Mouse (Mus musculus): ENCODE data around the gene Smc1b.
A peak's percentile ranks its signal among the peaks of the same experiment; 100 is the strongest.
"Not testable (repeated sequence)": the region's sequence is repeated elsewhere in the genome, so short reads cannot be mapped to it uniquely, and the experiment has no call there.

The Smc1b gene

GRCm38 (mm10) chr15:85047865-85048264, 83.9 kb downstream of the Smc1b start:
- DNase-seq (ENCODE audit: low read depth, low spot score) = no peak
- no peaks in the 10 kb centered on the region for H3K27me3 ChIP-seq (ENCODE audit: control insufficient read depth, insufficient read depth, low read length, poor library complexity, severe bottlenecking)
- H3K36me3 ChIP-seq (ENCODE audit: control insufficient read depth, insufficient read depth, low read length, poor library complexity, severe bottlenecking) = peaks cover 4% of the 10 kb centered on the region

- peaks cover 3% of the 10 kb centered on the region for H3K36me3 ChIP-seq (ENCODE audit: control insufficient read depth, insufficient read depth, low read length, poor library complexity, severe bottlenecking)
Observed at GRCm38 (mm10) chr15:85046230-85046950, 85.4 kb downstream of the Smc1b start.

DNA sequence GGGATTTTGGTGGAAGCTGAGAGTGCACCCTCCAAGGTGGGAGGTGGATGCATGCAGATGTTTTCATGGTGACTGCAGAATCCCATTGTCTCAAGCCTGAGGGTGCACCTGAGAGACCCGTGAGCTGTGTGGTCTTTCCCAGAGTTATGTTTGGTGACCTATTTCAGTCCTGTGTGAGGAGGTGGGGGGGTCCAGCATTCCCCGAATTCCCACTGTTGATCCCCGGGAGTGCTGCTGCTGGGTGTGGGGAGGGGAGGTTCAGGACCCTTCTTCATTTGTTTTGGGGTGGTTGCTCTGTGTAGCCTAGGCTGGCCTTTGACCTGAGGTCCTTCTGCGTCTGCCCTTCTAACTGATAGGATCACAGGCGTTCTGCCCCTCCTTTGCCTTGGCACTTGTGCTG, 88.0 kb downstream of the Smc1b start:
- DNase-seq (ENCODE audit: low read depth, low spot score) = no peak
- Histone ChIP-seq H3K36me3 (ENCODE audit: control insufficient read depth, insufficient read depth, low read length, poor library complexity, severe bottlenecking) (no peaks in the 10 kb centered on the region; the same call in 1 of the 2 replicates), H3K27me3 (ENCODE audit: control insufficient read depth, insufficient read depth, low read length, poor library complexity, severe bottlenecking) (no peaks in the 10 kb centered on the region)

More at GRCm38 (mm10) chr15:85046230-85046950, 85.4 kb downstream of the Smc1b start:
- DNase-seq (ENCODE audit: low read depth, low spot score) = no peak
- H3K27me3 ChIP-seq (ENCODE audit: control insufficient read depth, insufficient read depth, low read length, poor library complexity, severe bottlenecking) = no peaks in the 10 kb centered on the region

DNA sequence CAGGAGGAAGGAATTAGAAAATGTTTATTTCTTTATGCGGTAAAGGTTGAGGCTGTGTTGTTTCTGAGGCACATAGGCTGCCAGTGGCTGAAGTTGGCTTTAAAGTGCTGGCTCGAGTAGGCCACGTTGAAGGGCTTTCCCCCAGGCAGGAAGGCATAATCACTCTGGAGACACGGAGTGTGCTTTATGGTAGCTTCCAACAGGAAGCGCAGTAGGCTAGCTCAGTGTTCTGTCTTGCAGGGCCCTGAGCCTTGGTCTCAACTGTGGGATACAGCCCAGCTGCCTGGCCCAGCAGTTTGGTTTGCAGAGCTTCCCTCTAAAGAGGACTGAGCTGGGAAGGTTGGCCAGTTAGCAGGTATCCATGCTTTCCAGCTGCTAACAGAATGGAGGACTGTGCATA, 88.6 kb downstream of the Smc1b start:
- Histone ChIP-seq H3K36me3 (ENCODE audit: control insufficient read depth, insufficient read depth, low read length, poor library complexity, severe bottlenecking) (no peaks in the 10 kb centered on the region; the same call in 1 of the 2 replicates), H3K27me3 (ENCODE audit: control insufficient read depth, insufficient read depth, low read length, poor library complexity, severe bottlenecking) (no peaks in the 10 kb centered on the region)
- DNase-seq (ENCODE audit: low read depth, low spot score) = no peak

GRCm38 (mm10) chr15:85042361-85042954, 89.3 kb downstream of the Smc1b start:
- Histone ChIP-seq H3K36me3 (ENCODE audit: control insufficient read depth, insufficient read depth, low read length, poor library complexity, severe bottlenecking) (no peaks in the 10 kb centered on the region; the same call in 1 of the 2 replicates), H3K27me3 (ENCODE audit: control insufficient read depth, insufficient read depth, low read length, poor library complexity, severe bottlenecking) (no peaks in the 10 kb centered on the region)
- DNase-seq (ENCODE audit: low read depth, low spot score) = peak; percentile 88

DNA sequence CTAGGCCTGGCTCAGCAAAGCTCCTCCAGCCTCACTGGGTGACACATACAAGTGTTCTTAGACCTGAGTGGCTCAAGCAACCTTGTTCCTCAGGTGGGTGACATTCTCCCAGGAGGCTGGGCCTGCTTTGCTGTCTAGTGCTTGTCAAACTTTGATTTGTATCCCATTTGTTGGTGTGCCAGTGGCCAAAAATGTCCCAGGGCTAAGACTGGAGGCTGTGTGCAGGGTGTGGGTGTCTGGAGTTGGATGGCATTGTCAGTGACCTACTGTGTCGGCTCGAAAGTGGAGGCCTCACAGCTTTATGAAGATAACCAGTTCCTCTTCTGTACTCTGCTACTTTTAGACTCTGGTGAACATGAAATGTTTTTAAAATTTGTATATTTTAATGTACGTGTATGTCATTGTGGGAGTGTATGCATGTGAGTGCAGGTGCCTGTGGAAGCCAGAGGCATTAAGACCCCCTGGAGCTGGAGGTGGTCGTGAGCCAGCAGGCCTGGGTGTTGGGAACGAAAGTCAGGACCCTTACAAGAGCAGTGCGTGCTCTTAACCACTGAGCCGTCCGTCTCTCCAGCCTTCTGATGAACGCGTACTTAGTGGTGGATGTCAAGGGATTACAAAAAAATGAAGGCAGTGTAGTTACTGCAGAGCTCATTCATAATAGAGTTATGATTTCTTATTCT, 90.1 kb downstream of the Smc1b start:
- no peaks in the 10 kb centered on the region; the same call in 1 of the 2 replicates for H3K36me3 ChIP-seq (ENCODE audit: control insufficient read depth, insufficient read depth, low read length, poor library complexity, severe bottlenecking)
- no peak for DNase-seq (ENCODE audit: low read depth, low spot score)
- H3K27me3 ChIP-seq (ENCODE audit: control insufficient read depth, insufficient read depth, low read length, poor library complexity, severe bottlenecking) = no peaks in the 10 kb centered on the region

DNA sequence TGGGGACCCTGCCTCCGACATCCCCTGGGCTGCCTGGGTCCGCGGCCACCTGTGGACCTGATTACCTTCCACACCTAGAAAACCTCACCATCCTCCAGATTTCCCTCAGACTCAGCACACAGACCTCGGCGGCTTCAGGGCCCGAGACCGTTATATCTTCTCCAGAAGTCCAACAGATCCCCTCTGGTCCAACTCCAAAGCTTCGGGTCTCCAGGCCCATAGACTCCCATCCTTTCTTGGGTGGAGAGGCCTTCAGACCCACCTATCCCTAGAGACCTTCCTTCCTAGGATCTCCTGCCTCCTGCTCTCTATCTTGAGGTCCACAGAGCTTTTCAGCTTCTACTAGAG, 94.4 kb downstream of the Smc1b start:
- DNase-seq (ENCODE audit: low read depth, low spot score) = no peak
- Histone ChIP-seq H3K36me3 (ENCODE audit: control insufficient read depth, insufficient read depth, low read length, poor library complexity, severe bottlenecking) (no peaks in the 10 kb centered on the region), H3K27me3 (ENCODE audit: control insufficient read depth, insufficient read depth, low read length, poor library complexity, severe bottlenecking) (no peaks in the 10 kb centered on the region)

- DNase-seq (ENCODE audit: low read depth, low spot score) = peak; percentile 97
- Histone ChIP-seq H3K27me3 (ENCODE audit: control insufficient read depth, insufficient read depth, low read length, poor library complexity, severe bottlenecking) (no peaks in the 10 kb centered on the region), H3K36me3 (ENCODE audit: control insufficient read depth, insufficient read depth, low read length, poor library complexity, severe bottlenecking) (no peaks in the 10 kb centered on the region)
Observed at GRCm38 (mm10) chr15:85036566-85037342, 95.0 kb downstream of the Smc1b start.

- DNase-seq (ENCODE audit: low read depth, low spot score); H3K27me3 ChIP-seq (ENCODE audit: control insufficient read depth, insufficient read depth, low read length, poor library complexity, severe bottlenecking); H3K36me3 ChIP-seq (ENCODE audit: control insufficient read depth, insufficient read depth, low read length, poor library complexity, severe bottlenecking): not testable (repeated sequence)
Observed at GRCm38 (mm10) chr15:85033916-85034315, 97.8 kb downstream of the Smc1b start.

- no peak for DNase-seq (ENCODE audit: low read depth, low spot score)
- no peaks in the 10 kb centered on the region for H3K36me3 ChIP-seq (ENCODE audit: control insufficient read depth, insufficient read depth, low read length, poor library complexity, severe bottlenecking)
- no peaks in the 10 kb centered on the region for H3K27me3 ChIP-seq (ENCODE audit: control insufficient read depth, insufficient read depth, low read length, poor library complexity, severe bottlenecking)
Observed at GRCm38 (mm10) chr15:85031866-85032265, 99.9 kb downstream of the Smc1b start.

- not testable (repeated sequence) for H3K36me3 ChIP-seq (ENCODE audit: control insufficient read depth, insufficient read depth, low read length, poor library complexity, severe bottlenecking); H3K27me3 ChIP-seq (ENCODE audit: control insufficient read depth, insufficient read depth, low read length, poor library complexity, severe bottlenecking); DNase-seq (ENCODE audit: low read depth, low spot score)
Observed at GRCm38 (mm10) chr15:85030643-85031042, 101.1 kb downstream of the Smc1b start.

GRCm38 (mm10) chr15:85028648-85029047, 103.1 kb downstream of the Smc1b start, which contains the start of gene Fam118a:
Gene Fam118a (plus strand): TSS chr15:85028948.
- not testable (repeated sequence) for H3K36me3 ChIP-seq (ENCODE audit: control insufficient read depth, insufficient read depth, low read length, poor library complexity, severe bottlenecking); H3K27me3 ChIP-seq (ENCODE audit: control insufficient read depth, insufficient read depth, low read length, poor library complexity, severe bottlenecking); DNase-seq (ENCODE audit: low read depth, low spot score)

DNA sequence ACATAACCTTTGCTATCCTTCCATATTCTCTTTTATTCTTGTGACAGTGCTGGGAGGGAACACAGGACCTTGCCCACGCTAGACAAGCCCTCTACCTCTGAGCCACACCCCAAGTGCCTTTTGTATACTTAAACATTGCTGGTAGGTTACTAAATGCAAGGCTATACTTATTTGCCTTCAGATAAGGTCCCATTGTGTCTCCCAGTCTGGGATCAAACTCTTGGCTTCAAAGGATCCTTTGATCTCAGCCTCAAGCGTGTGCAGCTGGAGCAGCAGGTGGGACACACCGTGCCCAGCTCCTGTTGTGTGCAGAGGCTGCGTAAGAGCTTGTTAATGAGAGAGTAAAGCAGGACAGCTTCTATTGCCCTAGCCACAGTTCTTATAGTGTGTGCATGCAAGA, 104.0 kb downstream of the Smc1b start:
- Histone ChIP-seq H3K27me3 (ENCODE audit: control insufficient read depth, insufficient read depth, low read length, poor library complexity, severe bottlenecking) (no peaks in the 10 kb centered on the region), H3K36me3 (ENCODE audit: control insufficient read depth, insufficient read depth, low read length, poor library complexity, severe bottlenecking) (no peaks in the 10 kb centered on the region)
- DNase-seq (ENCODE audit: low read depth, low spot score) = no peak

DNA sequence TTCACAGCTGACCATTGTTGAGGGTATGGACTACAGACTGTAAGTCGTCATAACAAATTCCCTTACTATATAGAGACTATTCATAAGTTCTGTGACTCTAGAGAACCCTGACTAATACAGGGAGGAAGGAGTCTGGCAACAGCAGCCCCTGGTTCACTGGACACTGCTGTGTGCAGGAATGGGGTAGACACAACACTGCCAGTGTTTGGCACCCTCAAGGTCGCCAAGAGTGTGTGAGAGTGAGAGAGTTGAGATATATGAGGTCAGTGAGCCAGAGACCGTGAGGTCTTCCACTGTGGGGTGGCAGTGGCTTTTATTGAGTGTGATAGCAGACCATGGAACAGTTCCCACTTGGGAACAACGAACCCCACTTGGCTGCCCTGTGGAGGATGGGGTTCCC, 105.6 kb downstream of the Smc1b start:
- no peaks in the 10 kb centered on the region for H3K27me3 ChIP-seq (ENCODE audit: control insufficient read depth, insufficient read depth, low read length, poor library complexity, severe bottlenecking)
- DNase-seq (ENCODE audit: low read depth, low spot score) = no peak
- no peaks in the 10 kb centered on the region for H3K36me3 ChIP-seq (ENCODE audit: control insufficient read depth, insufficient read depth, low read length, poor library complexity, severe bottlenecking)
